Mouse (Mus musculus): ENCODE results near the gene Gm10401.

Gene Gm10401

DNA sequence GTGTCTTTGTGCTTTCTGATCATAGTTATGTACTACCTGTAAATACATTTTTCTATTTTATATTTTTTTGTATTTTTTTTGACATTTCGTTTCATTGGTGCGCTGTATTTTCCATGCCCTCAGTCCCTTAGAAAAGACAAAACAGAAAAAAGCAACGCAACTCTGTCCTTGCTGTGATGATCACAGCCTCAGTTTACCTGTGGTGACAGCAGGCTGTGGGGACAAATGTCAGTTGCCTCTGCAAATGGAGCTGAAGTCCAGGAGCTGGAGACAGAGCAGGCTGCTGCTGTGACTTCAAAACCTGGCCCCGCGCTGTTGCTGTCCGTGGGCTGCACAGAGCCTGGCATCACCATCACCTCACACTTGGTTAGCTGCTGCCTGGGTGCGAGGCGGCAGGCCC, at the start of gene Gm10401:
Gene Gm10401, minus strand, starts transcription at position 101 of the 400 bp plus-strand sequence.
- in situ Hi-C loops (cut with MboI; ENCODE audit: unreplicated experiment in 2 of 2): no loop called here

DNA sequence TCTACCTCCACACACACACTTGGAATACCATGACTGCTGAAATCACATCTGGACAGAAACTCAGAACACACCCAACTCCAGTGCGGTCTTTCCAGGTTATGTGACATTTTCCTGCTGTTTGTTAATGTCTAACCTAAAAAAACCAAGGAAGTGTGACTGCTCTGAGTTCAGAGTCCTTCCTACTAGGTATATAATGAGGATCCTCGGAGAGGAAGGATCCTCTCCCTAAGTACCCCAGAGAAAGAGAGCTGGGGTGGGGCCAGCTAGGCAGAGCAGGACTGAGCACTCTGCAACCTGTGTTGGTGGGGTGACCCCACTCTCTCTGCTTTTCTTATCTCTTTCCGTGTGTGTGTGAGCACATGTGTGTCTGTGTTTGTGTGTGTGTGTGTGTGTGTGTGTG, 49.3 kb upstream of the Gm10401 start:
- in situ Hi-C loops (cut with MboI; ENCODE audit: unreplicated experiment in 2 of 2): no loop called here

DNA sequence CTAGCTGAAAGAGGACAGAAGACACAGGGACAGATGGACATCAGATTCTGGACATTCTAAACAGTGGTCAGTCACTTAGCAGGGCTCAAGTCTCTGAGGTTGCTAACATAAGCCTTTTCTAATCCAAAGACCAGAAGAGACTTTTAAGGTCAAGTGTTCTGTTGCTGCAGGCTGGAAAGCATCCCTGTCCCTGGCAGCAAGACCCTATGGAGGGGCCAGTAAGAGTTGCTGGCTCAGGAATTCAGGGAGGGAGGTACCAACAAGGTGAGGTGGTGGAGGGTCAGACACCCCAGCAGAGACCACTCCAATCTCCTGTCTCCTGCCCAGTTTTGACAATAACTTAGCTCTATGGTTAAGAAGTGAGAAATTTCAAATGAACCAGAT, 48.6 kb upstream of the Gm10401 start:
- in situ Hi-C loops (cut with MboI; ENCODE audit: unreplicated experiment in 2 of 2): no loop called here

DNA sequence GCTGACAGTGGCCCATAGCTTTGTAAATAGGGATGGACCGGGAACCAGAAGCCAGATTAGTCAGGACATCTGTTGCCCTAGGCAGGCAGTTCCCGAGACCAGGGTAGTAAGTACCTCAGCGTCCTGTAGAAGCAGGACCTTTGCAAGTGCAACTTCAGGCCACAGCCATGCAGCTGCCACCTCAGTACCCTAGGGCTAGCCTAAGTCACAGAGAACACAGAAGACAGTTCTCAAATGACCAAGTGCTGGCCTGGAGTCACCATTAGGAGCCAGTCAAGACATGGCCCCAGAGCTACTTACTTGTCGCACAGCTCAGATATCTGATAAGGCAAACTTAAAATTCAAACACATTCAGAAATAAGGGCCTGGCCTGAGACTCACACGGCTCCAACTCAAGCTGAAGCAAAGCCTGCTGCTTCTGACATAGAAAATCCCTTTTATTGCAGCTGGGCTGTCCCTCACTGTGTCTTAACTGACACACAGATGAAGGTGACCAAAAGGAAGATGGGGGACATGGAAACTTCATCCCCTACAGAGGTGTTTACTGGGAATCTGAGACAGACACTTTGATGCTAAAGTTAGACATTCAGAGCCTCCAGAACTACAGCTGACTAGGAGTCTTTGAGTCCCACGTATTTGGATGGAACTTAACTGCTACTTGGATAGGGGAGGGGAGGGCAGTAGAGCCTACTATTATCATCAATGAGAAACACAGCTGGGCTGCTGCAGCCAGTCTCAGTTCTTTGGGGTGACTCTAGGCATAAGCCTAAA, 48.1 kb upstream of the Gm10401 start:
- in situ Hi-C loops (cut with MboI; ENCODE audit: unreplicated experiment in 2 of 2): no loop called here

DNA sequence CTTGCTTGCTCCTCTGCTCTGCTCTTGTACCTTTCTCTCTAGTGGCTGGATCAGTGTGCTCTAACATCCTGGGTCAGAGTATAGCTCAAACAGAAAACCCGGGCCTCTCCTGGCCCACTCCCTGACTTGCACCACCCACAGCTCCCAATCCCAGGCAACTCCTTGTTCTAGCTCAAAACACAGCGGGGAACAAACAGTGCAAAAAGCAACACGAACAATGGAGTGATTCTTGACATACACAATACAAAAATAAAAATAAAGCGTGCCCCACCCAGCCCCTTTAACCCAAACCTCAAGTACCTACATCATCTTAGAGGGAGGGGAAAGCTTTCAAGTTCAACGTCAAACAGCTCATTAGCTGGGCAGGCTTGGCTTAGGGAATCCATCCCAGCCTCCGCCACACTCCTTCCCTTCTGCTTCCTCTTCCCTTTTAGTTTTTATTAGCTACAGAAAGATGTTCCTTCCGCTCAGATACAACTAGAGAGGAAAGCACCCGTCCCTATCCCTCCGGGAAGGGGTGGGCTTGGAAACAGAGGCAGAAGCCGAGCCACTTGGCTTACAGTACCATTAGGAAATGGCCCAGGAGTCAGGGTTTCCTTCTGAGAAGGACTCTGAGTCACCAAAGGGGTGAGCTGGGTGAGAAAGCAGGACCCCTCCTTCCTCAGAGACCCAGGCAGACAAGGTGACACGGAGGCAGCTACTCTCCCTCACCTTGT, 47.3 kb upstream of the Gm10401 start:
- in situ Hi-C loops (cut with MboI; ENCODE audit: unreplicated experiment in 2 of 2): no loop called here

DNA sequence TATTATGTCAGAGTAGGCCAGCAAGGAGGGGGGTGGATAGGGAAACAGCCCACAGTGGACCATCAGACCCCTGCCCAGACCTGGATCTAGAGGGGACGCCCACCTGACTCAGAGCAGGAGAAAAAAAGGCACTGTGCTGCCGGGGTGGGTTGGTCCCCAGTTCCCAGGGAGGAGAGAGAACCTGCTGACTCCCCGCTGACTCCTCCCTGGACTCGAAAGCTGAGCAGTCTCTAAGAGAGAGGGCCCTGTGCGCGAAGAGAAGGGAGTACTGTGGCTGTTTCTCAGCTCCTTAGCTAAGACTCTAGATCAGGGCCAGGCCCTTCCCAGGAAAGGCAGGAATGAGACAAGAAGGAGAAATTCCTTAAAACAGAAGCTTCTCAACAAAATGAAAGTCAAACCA, 46.4 kb upstream of the Gm10401 start:
- in situ Hi-C loops (cut with MboI; ENCODE audit: unreplicated experiment in 2 of 2): no loop called here

DNA sequence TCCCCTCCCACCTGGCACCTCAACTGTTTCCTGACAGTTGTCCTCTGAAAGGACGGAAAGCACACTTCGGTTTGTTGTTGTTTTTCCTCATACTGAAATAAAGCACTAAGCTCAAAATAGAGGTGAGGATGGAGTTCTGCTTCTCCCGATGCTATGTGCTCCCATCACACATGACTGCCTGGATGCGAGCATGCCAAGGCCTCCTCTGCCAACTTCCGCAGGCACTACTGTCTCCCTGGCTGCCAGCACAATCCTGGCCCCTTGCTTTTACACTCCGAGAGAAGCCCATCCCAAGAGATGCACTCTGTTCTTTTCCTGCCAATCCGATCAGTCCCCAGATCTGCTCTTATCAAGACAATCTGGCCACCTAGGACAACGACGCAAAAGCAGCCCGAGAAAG, 45.5 kb upstream of the Gm10401 start:
- in situ Hi-C loops (cut with MboI; ENCODE audit: unreplicated experiment in 2 of 2): no loop called here

DNA sequence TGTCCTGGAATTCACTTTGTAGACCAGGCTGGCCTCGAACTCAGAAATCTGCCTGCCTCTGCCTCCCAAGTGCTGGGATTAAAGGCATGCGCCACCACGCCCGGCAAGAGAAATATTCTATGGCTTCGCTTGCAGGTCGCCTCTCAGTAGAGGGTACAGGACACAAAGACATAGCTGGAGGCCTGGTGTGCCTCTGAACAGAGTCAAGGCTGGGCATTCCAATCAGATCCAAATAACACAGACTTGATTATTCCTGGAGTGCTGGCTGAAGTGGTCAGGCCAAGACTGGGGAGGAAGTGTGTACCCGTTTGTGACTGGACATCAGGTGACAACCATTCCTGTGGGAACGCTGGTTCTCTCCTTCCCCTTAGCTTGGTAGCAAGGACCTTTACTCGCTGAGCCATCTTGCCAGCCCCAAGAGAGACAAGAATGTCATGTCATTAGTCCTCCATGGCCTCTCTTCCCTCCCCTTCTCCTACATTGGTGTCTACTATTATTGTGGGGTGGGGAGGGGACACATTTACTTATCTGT, 44.1 kb upstream of the Gm10401 start:
- in situ Hi-C loops (cut with MboI; ENCODE audit: unreplicated experiment in 2 of 2): no loop called here

DNA sequence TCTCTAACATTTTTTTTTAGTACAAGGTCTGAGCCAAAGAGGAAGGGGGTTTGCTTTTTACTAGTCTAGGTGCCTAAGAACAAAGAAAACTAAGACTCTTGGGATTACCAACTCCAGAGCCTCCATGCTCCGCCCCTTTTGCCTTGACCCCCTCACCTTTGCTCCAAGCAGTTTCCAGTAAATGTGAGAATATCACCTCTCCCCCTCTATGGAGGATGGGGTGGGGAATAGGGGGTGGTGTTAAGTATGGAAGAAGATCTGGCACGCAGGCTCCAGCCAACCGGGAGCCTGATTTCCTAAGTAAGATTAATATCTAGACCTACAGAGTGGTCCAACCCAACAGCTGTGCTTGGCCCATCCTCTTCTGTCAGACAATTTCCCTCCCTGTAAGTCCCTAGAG, 42.6 kb upstream of the Gm10401 start:
- in situ Hi-C loops (cut with MboI; ENCODE audit: unreplicated experiment in 2 of 2): no loop called here

DNA sequence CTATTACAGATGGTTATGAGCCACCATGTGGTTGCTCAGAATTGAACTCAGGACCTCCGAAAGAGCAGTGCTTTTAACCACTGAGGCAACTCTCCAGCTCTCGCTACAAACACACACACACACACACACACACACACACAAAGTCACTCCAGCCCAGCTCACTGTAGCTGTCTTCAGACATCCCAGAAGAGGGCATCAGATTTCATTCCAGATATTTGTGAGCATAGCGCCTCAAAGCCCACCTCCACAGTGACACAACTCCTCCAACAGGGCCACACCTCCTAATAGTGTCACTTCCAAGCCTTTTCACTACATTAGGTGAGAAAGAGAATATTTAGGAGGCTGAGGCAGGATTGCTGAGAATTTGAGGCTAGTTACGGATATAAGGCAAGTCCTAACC, 41.0 kb upstream of the Gm10401 start:
- in situ Hi-C loops (cut with MboI; ENCODE audit: unreplicated experiment in 2 of 2): no loop called here

DNA sequence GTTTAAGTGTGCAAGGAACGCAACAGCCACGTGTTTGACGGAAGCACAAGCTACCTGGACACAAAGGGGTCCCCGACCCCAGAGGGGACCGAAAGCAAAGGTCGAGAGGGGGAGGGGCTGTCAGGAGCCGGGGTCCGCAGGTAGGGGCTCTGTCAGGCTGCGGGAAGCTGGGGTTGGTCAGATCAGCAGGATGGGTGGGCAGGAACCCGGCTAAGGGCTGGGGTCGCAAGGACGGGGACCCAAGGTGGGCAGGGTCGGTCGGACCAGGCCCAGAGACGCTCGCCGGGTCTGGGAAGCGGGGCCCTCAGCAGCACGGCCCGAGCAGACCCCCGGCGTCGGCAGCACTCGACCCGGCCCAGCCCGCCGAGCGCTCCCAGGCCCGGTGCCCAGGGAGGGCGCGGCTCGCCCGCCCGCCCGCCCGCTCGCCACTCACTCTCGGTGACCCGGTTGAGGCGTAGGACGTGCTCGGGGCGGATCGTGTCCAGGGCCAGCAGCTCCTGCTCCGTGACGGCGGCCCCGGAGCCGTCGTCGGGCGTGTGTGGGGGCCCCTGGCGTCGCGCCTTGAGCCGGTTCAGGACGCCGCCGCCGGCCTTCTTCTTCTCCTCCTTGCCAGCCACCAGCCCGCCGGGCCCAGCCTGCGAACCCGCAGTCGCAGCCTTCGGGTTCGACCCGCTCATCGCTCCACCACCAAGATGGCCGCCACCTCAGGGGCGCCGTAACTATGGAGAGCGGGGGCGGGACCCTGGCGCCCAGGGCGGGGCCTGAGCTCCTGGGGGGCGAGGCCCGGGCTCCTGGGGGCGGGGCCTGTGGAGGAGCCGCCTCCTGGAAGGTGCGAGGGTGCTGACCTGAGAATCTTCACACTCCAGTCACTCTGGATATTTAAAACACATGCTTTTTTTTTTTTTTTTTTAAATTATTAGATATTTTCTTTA, 36.4 kb upstream of the Gm10401 start, which contains the start of gene Unc119b:
Gene Unc119b, minus strand, starts transcription at position 742 of the 932 bp plus-strand sequence.
- in situ Hi-C loops (cut with MboI; ENCODE audit: unreplicated experiment in 2 of 2): no loop called here

DNA sequence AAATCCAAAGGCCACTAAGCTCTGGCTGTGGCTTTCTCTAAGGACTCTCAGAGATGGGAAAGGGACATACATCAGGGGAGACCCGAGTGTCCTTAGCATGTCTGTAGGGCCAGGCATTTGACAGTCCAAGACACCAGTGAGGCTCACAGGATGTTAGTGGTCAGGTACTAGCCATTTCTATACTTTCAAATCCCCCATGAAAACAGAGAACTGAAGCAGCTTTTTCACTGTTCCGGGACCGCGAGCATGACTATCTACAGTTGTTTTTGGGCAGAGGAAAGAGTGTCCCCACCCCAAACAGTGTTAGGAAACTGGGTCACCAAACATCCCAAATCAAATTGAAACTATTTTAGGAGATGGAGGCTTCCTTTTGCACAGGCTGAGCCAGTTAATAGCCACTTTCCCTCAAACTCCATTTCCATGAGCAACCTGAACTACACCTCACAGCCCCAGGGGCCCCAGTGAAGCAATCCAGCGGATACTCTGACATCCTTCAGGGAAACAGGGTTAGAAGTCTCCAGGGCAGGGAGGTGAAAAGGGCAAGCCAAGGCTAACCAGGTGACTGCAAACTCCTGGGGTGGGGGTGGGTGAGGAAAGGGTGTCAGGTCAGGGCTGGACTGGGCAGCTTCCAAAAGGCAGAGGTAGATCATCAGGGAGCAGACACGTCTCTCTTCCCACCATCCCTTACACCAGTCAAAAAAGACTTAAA, 35.4 kb upstream of the Gm10401 start:
- in situ Hi-C loops (cut with MboI; ENCODE audit: unreplicated experiment in 2 of 2): no loop called here

DNA sequence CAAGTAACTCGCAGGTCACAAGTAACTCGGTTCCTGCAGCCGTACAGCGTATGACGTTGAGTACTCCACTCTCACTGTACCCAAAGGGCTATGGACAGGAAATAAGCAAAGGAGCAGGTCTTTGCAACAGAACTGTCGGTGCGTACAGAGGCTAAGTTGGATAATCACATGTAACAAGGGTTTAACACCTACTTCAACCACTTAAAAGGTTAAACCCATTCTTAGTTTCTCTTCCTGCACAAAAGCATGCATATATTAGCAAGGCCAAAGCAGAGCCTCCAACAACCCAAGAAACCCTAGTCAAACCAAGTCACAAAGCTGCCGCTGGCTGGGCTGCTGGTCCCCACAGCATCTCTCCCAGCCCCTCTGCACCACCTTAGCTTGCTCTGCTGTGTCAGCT, 34.4 kb upstream of the Gm10401 start:
- in situ Hi-C loops (cut with MboI; ENCODE audit: unreplicated experiment in 2 of 2): no loop called here

DNA sequence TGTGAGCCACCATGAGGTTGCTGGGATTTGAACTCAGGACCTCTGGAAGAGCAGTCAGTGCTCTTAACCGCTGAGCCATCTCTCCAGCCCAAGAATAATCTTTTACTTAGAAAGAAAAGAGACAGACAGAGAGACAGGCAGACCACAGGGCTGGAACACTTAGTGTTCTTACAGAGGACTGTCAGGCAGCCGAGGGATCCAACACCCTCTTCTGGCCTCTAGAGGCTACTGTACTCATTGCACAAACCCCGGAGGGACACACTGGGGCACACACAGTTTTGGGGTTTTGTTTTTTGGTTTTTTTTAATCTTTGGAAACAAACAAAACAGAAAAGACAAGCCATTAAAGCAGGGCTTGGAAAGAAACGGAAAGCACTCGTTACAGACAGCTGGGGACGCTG, 31.2 kb upstream of the Gm10401 start:
- in situ Hi-C loops (cut with MboI; ENCODE audit: unreplicated experiment in 2 of 2): loop anchor here (5.0 to 10.0 kb wide), 5 partner anchors 38 to 215 kb away; partner anchors contain the start of genes Cox6a1 (in 1 of the 2), Gatc (in 1 of the 2), Pop5 (in 1 of the 2) and Triap1 (in 1 of the 2)

DNA sequence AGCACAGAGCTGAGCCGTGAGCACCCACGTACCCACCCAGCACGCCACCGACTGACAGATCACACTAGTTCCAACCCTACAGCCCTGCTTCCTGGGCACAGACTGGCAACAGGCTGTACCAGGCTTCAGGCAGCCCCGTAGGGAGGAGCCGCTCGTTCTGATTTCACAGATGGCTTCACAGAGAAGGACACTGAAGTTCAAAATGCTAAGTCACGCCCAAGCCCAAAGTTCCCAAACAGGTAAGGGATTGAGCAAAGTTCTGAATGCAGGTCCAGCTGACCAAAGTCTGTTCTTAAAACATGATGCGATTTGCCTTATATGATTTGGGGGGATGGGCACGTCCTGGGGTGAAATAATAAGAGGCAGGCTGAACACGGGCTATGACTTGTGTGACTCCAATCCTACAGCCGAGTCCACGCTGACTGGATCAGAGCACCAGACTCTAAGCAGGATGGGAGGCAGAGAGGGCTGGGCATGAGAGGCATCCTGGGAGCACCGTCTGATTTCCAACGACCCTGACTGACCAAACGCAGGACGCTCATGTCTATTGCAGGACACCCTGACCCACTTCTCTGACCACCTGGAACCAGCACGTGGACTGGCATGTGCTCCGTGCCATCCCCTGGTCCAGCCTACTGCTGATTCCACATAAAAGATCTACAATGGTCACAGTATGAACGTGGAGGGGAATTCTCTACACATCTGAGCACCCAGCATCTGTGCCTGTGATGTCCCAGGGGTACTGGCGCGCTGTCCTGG, 29.5 kb upstream of the Gm10401 start:
- in situ Hi-C loops (cut with MboI; ENCODE audit: unreplicated experiment in 2 of 2): loop anchor here (5.0 to 10.0 kb wide), 5 partner anchors 40 to 217 kb away; partner anchors contain the start of genes Cox6a1 (in 1 of the 2), Gatc (in 1 of the 2), Pop5 (in 1 of the 2) and Triap1 (in 1 of the 2)

DNA sequence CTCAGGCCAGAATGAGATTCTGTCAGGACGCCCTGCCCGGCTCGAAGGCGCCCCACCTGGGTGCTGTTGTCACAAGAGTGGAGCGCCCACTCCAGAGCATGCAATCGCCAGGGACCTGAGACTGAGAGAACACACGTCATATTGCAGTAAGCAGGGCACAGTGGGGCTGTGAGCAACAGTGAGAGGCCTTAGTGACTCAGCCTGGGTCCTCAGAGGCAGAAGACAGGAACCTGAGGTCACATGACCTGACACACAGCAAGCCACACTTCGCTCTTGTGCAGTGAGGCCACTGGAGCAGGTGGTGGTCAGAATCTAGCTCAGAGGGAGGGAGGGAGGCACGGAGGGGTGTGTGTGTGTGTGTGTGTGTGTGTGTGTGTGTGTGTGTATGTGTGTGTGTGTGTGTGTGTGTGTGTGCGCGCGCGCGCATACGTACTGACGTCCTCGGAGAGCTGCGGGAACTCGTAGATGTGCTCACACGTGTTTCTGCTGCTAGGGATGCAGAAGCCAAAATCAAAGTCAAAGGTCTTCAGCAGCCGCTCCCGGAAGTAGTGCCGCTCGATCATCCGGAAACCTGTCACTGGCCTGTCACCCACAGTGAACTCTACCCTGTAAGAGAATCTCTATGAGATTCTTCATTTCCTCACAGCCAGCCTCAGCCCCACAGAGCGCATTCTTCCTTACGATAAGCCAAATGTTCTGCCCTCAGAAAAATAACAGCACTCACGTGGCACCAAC, 28.6 kb upstream of the Gm10401 start:
- in situ Hi-C loops (cut with MboI; ENCODE audit: unreplicated experiment in 2 of 2): loop anchor here (5.0 to 10.0 kb wide), 5 partner anchors 41 to 218 kb away; partner anchors contain the start of genes Cox6a1 (in 1 of the 2), Gatc (in 1 of the 2), Pop5 (in 1 of the 2) and Triap1 (in 1 of the 2)

DNA sequence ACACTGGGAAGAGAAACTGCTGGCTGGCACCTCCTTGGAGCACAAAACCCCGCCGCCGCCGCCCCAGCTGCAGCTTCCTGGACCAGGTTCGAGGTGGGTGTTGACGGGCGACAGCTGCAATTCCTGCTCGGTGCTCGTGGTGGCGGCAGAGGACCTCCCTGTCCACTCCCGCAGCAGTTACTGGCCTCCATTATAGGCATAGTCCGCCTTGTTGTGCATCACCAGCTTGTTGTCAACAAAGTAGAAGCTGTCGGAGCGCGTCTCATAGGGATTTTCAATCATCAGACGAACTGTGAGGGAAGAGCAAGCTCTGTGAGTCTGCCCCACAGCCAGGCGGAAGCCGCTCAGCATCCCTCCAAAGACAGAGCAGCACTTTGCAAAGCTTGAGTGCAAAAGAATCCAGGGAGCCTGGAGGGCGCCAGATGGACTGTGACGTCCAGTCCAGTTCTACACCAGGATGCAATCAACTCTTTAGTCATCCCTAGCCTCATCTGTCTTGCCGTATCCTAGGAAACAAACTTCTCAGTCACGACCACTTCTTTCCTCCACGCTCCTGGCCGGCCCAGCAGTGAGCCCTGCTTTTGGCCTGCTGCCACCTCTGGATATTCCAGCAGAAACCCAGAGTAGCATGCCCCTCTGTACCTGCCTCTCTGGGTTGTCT, 27.2 kb upstream of the Gm10401 start:
- in situ Hi-C loops (cut with MboI; ENCODE audit: unreplicated experiment in 2 of 2): loop anchor here (5.0 to 10.0 kb wide), 5 partner anchors 42 to 219 kb away; partner anchors contain the start of genes Cox6a1 (in 1 of the 2), Gatc (in 1 of the 2), Pop5 (in 1 of the 2) and Triap1 (in 1 of the 2)
